Mouse (Mus musculus): ENCODE results near the gene Naif1. TPM values are rescaled to one million over a fixed set of nuclear protein-coding genes. Genes with fewer than 3 reads are reported as not detected.
"Not testable (repeated sequence)": the region's sequence is repeated elsewhere in the genome, so short reads cannot be mapped to it uniquely, and the experiment has no call there.

The Naif1 gene
- total RNA-seq, 2 experiments from 2014 or later: 3.1 to 4.0 TPM

GRCm38 (mm10) chr2:32453641-32454303, 3.5 kb downstream of the Naif1 start:
- DNase-seq: no peak

GRCm38 (mm10) chr2:32454633-32455032, 4.4 kb downstream of the Naif1 start:
- intact Hi-C loops (cut with DNase I): no loop called here

More at GRCm38 (mm10) chr2:32453641-32454303, 3.5 kb downstream of the Naif1 start:
- intact Hi-C loops (cut with DNase I): no loop called here

GRCm38 (mm10) chr2:32455101-32455500, 4.8 kb downstream of the Naif1 start:
- DNase-seq: no peak

More at GRCm38 (mm10) chr2:32454633-32455032, 4.4 kb downstream of the Naif1 start:
- no peak for DNase-seq

GRCm38 (mm10) chr2:32458300-32458699, 8.0 kb downstream of the Naif1 start:
- no peak for DNase-seq
- intact Hi-C loops (cut with DNase I): no loop called here

More at GRCm38 (mm10) chr2:32455101-32455500, 4.8 kb downstream of the Naif1 start:
- intact Hi-C loops (cut with DNase I): no loop called here

GRCm38 (mm10) chr2:32459657-32460056, 9.4 kb downstream of the Naif1 start:
- intact Hi-C loops (cut with DNase I): no loop called here
- DNase-seq: no peak

GRCm38 (mm10) chr2:32463773-32464172, 13.5 kb downstream of the Naif1 start:
- intact Hi-C loops (cut with DNase I): no loop called here
- no peak for DNase-seq

GRCm38 (mm10) chr2:32464212-32464891, 14.1 kb downstream of the Naif1 start:
- intact Hi-C loops (cut with DNase I): no loop called here

GRCm38 (mm10) chr2:32471001-32471680, 20.9 kb downstream of the Naif1 start:
- no peak for DNase-seq
- intact Hi-C loops (cut with DNase I): no loop called here

More at GRCm38 (mm10) chr2:32464212-32464891, 14.1 kb downstream of the Naif1 start:
- no peak for DNase-seq

- intact Hi-C loops (cut with DNase I): no loop called here
- no peak for DNase-seq
These were observed 21.4 kb downstream of the Naif1 start for GRCm38 (mm10) chr2:32471681-32472061.

- intact Hi-C loops (cut with DNase I); DNase-seq: not testable (repeated sequence)
These were observed 25.1 kb downstream of the Naif1 start for GRCm38 (mm10) chr2:32475361-32475760.

- intact Hi-C loops (cut with DNase I): no loop called here
- no peak for DNase-seq
These were observed 32.1 kb downstream of the Naif1 start for GRCm38 (mm10) chr2:32482351-32482750.

GRCm38 (mm10) chr2:32483179-32483875, 33.1 kb downstream of the Naif1 start:
- DNase-seq: no peak
- intact Hi-C loops (cut with DNase I): no loop called here

- intact Hi-C loops (cut with DNase I): loop anchor here (5.0 kb wide), 1 partner anchor 82 kb away; no protein-coding TSS in a partner anchor
These were observed 34.7 kb downstream of the Naif1 start for GRCm38 (mm10) chr2:32484933-32485332.

GRCm38 (mm10) chr2:32485751-32486150, 35.5 kb downstream of the Naif1 start:
- intact Hi-C loops (cut with DNase I): loop anchor here (2.0 to 5.0 kb wide), 2 partner anchors 82 to 85 kb away; no protein-coding TSS in a partner anchor
- no peak for DNase-seq

More at GRCm38 (mm10) chr2:32484933-32485332, 34.7 kb downstream of the Naif1 start:
- no peak for DNase-seq

GRCm38 (mm10) chr2:32486155-32486554, 35.9 kb downstream of the Naif1 start:
- intact Hi-C loops (cut with DNase I): loop anchor here (2.0 to 5.0 kb wide), 2 partner anchors 81 to 85 kb away; no protein-coding TSS in a partner anchor
- no peak for DNase-seq

- intact Hi-C loops (cut with DNase I): loop anchor here (2.0 to 5.0 kb wide), 2 partner anchors 80 to 86 kb away; no protein-coding TSS in a partner anchor
- DNase-seq: peak; percentile 94
These were observed 36.9 kb downstream of the Naif1 start for GRCm38 (mm10) chr2:32487124-32487623.

GRCm38 (mm10) chr2:32488679-32489078, 38.4 kb downstream of the Naif1 start:
- intact Hi-C loops (cut with DNase I): loop anchor here (5.0 kb wide), 1 partner anchor 79 kb away; no protein-coding TSS in a partner anchor
- peak; percentile 80 for DNase-seq

- intact Hi-C loops (cut with DNase I); DNase-seq: not testable (repeated sequence)
These were observed 40.5 kb downstream of the Naif1 start for GRCm38 (mm10) chr2:32490730-32491129.

GRCm38 (mm10) chr2:32492661-32493060, 42.4 kb downstream of the Naif1 start:
- intact Hi-C loops (cut with DNase I): no loop called here
- DNase-seq: no peak

GRCm38 (mm10) chr2:32493301-32493701, 43.0 kb downstream of the Naif1 start:
- no peak for DNase-seq
- intact Hi-C loops (cut with DNase I): no loop called here
